Mouse (Mus musculus): ENCODE results near the gene Arl3.

DNA sequence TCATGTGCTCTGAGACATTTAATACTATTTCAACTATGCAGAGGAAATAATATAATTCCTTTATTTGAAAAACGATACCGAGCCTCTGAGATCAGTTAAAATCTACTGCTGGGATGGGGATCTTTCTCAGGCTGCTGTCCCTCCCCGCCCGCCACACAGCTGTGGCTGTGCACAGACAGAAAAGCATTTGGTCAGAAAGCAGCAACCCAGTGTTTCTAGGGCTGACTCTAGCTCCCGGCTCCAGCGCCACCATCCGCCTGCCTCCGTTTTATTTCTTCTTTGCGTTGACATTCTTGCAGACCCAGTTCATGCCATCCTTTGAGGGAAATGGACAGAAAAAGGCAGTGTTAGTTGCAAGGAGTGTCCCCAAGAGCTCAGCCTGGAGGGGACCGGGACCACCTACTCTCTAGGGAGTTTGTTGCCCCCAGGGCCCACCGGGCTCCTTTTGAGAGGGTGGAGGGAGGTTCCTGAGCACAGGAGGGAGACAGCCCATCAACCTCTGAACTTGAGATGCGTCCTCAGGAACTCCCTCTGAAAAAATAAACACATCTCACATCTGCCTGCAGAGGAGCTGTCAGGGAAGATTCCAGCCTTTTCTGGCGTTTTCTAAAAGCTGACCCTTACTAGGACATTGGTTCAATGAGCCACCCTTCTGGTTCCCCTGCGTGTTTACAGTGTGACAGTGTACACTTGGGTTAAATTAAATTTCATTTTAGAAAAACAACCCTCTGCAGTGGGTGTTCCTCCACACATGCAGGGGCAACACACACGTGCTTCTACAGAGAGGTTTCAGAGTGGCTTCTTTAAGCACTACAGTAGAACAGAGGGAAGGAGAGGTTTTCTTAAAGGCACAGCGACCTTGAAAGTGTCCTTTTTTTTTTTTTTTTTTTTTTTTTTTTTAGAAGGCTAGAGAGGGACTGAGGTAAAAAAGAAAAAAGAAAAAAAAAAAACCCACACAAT, 41.6 kb downstream of the Arl3 start:
- TF ChIP-seq CTCF (IDR thresholded peaks at IDR 0.05; ENCODE audit: extremely low read depth, insufficient read depth, insufficient read length, insufficient replicate concordance): no peak
- TF ChIP-seq POLR2A (IDR thresholded peaks at IDR 0.05; ENCODE audit: low read depth, low read length): no peak
